Mouse (Mus musculus) MEL (cell line): ENCODE measurements around the gene Sccpdh. TPM values are rescaled to one million over a fixed set of nuclear protein-coding genes. Genes with fewer than 3 reads are reported as not detected.
"Not testable (repeated sequence)": the region's sequence is repeated elsewhere in the genome, so short reads cannot be mapped to it uniquely, and the experiment has no call there.

ENCODE experiments used
- DNase-seq: peaks from one replicate; pipeline ENCODE4 v3.0.0; 2011; ENCODE audit warnings: low read depth, low spot score
- H3K27ac ChIP-seq: 2 replicates; pipeline ENCODE4 v1.5.1; 2012; ENCODE audit warnings: low read depth, mild to moderate bottlenecking, control low read depth, low read length, moderate library complexity; ENCODE audit not compliant: control insufficient read depth
- H3K27me3 ChIP-seq, 2 experiments: fragments of 150-350 bp in 1 of 2; sonication (generic) in 1 of 2; 2 replicates each; pipeline ENCODE4 v1.6.1; 2012; ENCODE audit warnings: low read length in 2 of 2, mild to moderate bottlenecking in 2 of 2, improper control_type of control experiment in 1 of 2, moderate library complexity in 1 of 2; ENCODE audit not compliant: insufficient read depth in 2 of 2, control insufficient read depth in 1 of 2
- H3K36me3 ChIP-seq, 2 experiments: 2 replicates each; pipeline ENCODE4 v1.6.1; 2012 to 2014; ENCODE audit warnings: low read length in 2 of 2, improper control_type of control experiment in 1 of 2, inconsistent platforms in 1 of 2, mild to moderate bottlenecking in 1 of 2; ENCODE audit not compliant: insufficient read depth in 2 of 2, control insufficient read depth in 1 of 2
- H3K4me1 ChIP-seq, 2 experiments: fragments of 150-350 bp in 1 of 2; sonication (generic) in 1 of 2; 2 replicates each; pipeline ENCODE4 v1.6.1; 2012; ENCODE audit warnings: low read length in 2 of 2, improper control_type of control experiment in 1 of 2, mild to moderate bottlenecking in 1 of 2; ENCODE audit not compliant: insufficient read depth in 2 of 2, control insufficient read depth in 1 of 2
- H3K4me3 ChIP-seq, 2 experiments: fragments of 150-350 bp in 1 of 2; sonication (generic) in 1 of 2; 2 replicates each; pipeline ENCODE4 v1.5.1; 2012; ENCODE audit warnings: low read depth in 2 of 2, low read length in 2 of 2, mild to moderate bottlenecking in 2 of 2, moderate library complexity in 2 of 2, control low read depth in 1 of 2, improper control_type of control experiment in 1 of 2; ENCODE audit not compliant: control insufficient read depth in 1 of 2, insufficient read depth in 1 of 2
- H3K79me2 ChIP-seq: 2 replicates; pipeline ENCODE4 v1.6.1; 2012; ENCODE audit warnings: mild to moderate bottlenecking, low read length, moderate library complexity; ENCODE audit not compliant: control insufficient read depth, poor library complexity, insufficient read depth
- H3K9ac ChIP-seq: 2 replicates; pipeline ENCODE4 v1.6.1; 2012; ENCODE audit warnings: low read depth, mild to moderate bottlenecking, control low read depth, low read length, moderate library complexity; ENCODE audit not compliant: control insufficient read depth, poor library complexity, severe bottlenecking
- H3K9me3 ChIP-seq: fragments of 150-350 bp; sonication (generic); replicated peaks from 2 replicates; pipeline ENCODE4 v1.6.1; 2012; ENCODE audit warnings: mild to moderate bottlenecking, low read length, improper control_type of control experiment, moderate library complexity; ENCODE audit not compliant: insufficient read depth
- CHD1 ChIP-seq: IDR thresholded peaks from 2 replicates; pipeline ENCODE4 v1.6.1; 2012; ENCODE audit warnings: low read depth, mild to moderate bottlenecking, inconsistent platforms, low read length, improper control_type of control experiment
- CHD2 ChIP-seq: IDR thresholded peaks from 2 replicates; pipeline ENCODE4 v1.6.1; 2011; ENCODE audit warnings: low read length, improper control_type of control experiment
- ETS1 ChIP-seq: IDR thresholded peaks from 2 replicates; pipeline ENCODE4 v1.6.1; 2012; ENCODE audit warnings: low read depth, mild to moderate bottlenecking, inconsistent platforms, low read length, improper control_type of control experiment, moderate library complexity
- GATA1 ChIP-seq: IDR thresholded peaks from 2 replicates; pipeline ENCODE4 v1.6.1; 2011; ENCODE audit warnings: low read depth, low read length, improper control_type of control experiment
- HCFC1 ChIP-seq: IDR thresholded peaks from 2 replicates; pipeline ENCODE4 v1.6.1; 2012; ENCODE audit warnings: low read depth, mild to moderate bottlenecking, inconsistent platforms, low read length, improper control_type of control experiment, moderate library complexity
- MAFK ChIP-seq: IDR thresholded peaks from 2 replicates; pipeline ENCODE4 v1.6.1; 2011; ENCODE audit warnings: low read depth, mild to moderate bottlenecking, low read length, improper control_type of control experiment, borderline replicate concordance
- MXI1 ChIP-seq: IDR thresholded peaks from 2 replicates; pipeline ENCODE4 v1.6.1; 2011; ENCODE audit warnings: mild to moderate bottlenecking, low read depth, low read length, improper control_type of control experiment
- MYB ChIP-seq: IDR thresholded peaks from 2 replicates; pipeline ENCODE4 v1.6.1; 2011; ENCODE audit warnings: mild to moderate bottlenecking, low read depth, low read length, improper control_type of control experiment
- MYC ChIP-seq: IDR thresholded peaks from 2 replicates; pipeline ENCODE4 v1.6.1; 2011; ENCODE audit warnings: low read depth, mild to moderate bottlenecking, low read length, improper control_type of control experiment, moderate library complexity
- NELFE ChIP-seq: IDR thresholded peaks from 2 replicates; pipeline ENCODE4 v1.6.1; 2011; ENCODE audit warnings: low read depth, low read length, improper control_type of control experiment
- NRF1 ChIP-seq: IDR thresholded peaks from 2 replicates; pipeline ENCODE4 v1.6.1; 2014; ENCODE audit warnings: low read depth, mild to moderate bottlenecking, inconsistent platforms, low read length, improper control_type of control experiment, moderate library complexity; ENCODE audit not compliant: poor library complexity, insufficient read depth, severe bottlenecking
- POLR2AphosphoS5 ChIP-seq: IDR thresholded peaks from 2 replicates; pipeline ENCODE4 v1.6.1; 2012; ENCODE audit warnings: low read depth, borderline replicate concordance, mild to moderate bottlenecking, inconsistent platforms, low read length, moderate library complexity, mixed read lengths
- RAD21 ChIP-seq: IDR thresholded peaks from 2 replicates; pipeline ENCODE4 v1.6.1; 2011; ENCODE audit warnings: mild to moderate bottlenecking, low read depth, low read length, improper control_type of control experiment
- RCOR1 ChIP-seq: IDR thresholded peaks from 2 replicates; pipeline ENCODE4 v1.6.1; 2012; ENCODE audit warnings: low read depth, mild to moderate bottlenecking, inconsistent platforms, low read length, improper control_type of control experiment
- SMC3 ChIP-seq: IDR thresholded peaks from 2 replicates; pipeline ENCODE4 v1.6.1; 2011; ENCODE audit warnings: low read depth, low read length, improper control_type of control experiment
- TBP ChIP-seq: IDR thresholded peaks from 2 replicates; pipeline ENCODE4 v1.8.0; 2011; ENCODE audit warnings: low read depth, low read length, improper control_type of control experiment
- UBTF ChIP-seq: IDR thresholded peaks from 2 replicates; pipeline ENCODE4 v1.6.1; 2012; ENCODE audit warnings: low read depth, mild to moderate bottlenecking, inconsistent platforms, low read length, improper control_type of control experiment, moderate library complexity, borderline replicate concordance; ENCODE audit not compliant: insufficient read depth
- USF1 ChIP-seq: IDR thresholded peaks from 2 replicates; pipeline ENCODE4 v1.6.1; 2014; ENCODE audit warnings: low read depth, mild to moderate bottlenecking, inconsistent platforms, low read length, improper control_type of control experiment, moderate library complexity
- ZC3H11A ChIP-seq: IDR thresholded peaks from 2 replicates; pipeline ENCODE4 v1.6.1; 2012; ENCODE audit warnings: low read depth, mild to moderate bottlenecking, inconsistent platforms, low read length, improper control_type of control experiment
- polyA plus RNA-seq, 2 experiments: library from polyadenylated mRNA; stranded (reverse) in 1 of 2; unstranded in 1 of 2; fragments of >175 nt in 1 of 2; fragments of >200 nt in 1 of 2; gene quantifications; 2 replicates each; pipeline versions ENCODE4 v1.2.1 to v1.2.4; 2012; ENCODE audit warnings: low replicate concordance in 2 of 2, low read depth in 1 of 2; ENCODE audit not compliant: insufficient read length in 2 of 2, insufficient read depth in 1 of 2, missing spikeins in 1 of 2
- total RNA-seq: library from RNA; depleted of rRNA; stranded (reverse); fragments of 300-350 nt; gene quantifications from 2 replicates; pipeline ENCODE4 v1.2.3, GENCODE M21; 2012

The Sccpdh gene
- total and polyA plus RNA-seq, 3 experiments = 18.5 to 18.7 TPM; not detected in 1

- Histone ChIP-seq H3K9ac (no peak overlapping the region), H3K36me3 (peaks cover 10 to 11% of the 10 kb centered on the region in 2 experiments), H3K27ac (no peak overlapping the region), H3K4me1 (peaks cover 2 to 4% of the 10 kb centered on the region in 2 experiments; a peak in 3 of 4 replicates), H3K4me3 (no peak overlapping the region), H3K9me3 (no peaks in the 10 kb centered on the region), H3K79me2 (no peaks in the 10 kb centered on the region), H3K27me3 (no peaks in the 10 kb centered on the region)
- no peak for DNase-seq
- no peak for TF ChIP-seq NELFE
- TF ChIP-seq RCOR1 = no peak
- no peak for TF ChIP-seq CHD1
- TF ChIP-seq UBTF = no peak
- no peak for TF ChIP-seq POLR2AphosphoS5
- TF ChIP-seq MYB = no peak
- TF ChIP-seq ETS1 = no peak
- TF ChIP-seq MYC = no peak
- no peak for TF ChIP-seq RAD21
- no peak for TF ChIP-seq CHD2
- no peak for TF ChIP-seq HCFC1
These were observed 11.3 kb downstream of the Sccpdh start for GRCm38 (mm10) chr1:179679326-179679725.

DNA sequence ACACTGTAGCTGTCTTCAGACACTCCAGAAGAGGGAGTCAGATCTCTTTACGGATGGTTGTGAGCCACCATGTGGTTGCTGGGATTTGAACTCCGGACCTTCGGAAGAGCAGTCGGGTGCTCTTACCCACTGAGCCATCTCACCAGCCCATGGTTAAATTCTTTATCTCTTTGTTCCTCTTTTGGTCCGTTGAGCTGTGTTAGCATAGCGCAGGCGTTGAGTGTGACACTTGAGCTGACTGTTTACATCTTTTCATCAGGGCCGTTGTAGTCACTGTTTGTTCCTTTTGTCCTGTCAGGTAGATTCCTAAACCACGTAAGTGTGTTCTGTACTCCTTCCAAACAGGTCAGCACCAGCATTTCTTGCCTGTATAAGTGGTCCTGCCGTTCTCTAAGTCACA, 14.7 kb downstream of the Sccpdh start:
- not testable (repeated sequence) for H3K36me3 ChIP-seq
- peak overlapping the region; percentile 15 to 25; a peak in 2 of 4 replicates for H3K4me3 ChIP-seq

DNA sequence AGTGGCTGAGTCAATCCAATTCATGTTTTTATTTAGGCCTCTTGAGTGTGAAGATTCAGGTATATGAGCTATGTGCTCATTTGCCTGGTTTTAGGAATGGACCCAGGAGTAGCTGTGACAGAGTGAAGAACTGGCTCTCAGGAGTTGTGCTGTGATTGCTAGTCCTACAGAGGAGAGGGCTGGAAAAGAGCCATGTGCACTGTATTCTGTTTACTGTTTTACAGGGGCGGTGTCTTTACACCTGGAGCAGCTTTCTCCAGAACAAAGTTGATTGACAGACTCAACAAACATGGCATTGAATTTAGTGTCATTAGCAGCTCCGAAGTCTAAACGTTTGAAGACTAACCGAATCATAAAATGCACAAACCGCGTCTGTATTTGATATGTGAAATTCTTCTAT, 18.3 kb downstream of the Sccpdh start:
- Histone ChIP-seq H3K27ac (no peak overlapping the region), H3K27me3 (no peaks in the 10 kb centered on the region), H3K79me2 (no peaks in the 10 kb centered on the region), H3K9me3 (no peaks in the 10 kb centered on the region), H3K4me1 (peaks cover 2 to 7% of the 10 kb centered on the region in 2 experiments; a peak in 3 of 4 replicates), H3K4me3 (no peak overlapping the region), H3K36me3 (peaks cover 0 to 10% of the 10 kb centered on the region in 2 experiments; a peak in 3 of 4 replicates), H3K9ac (no peak overlapping the region)
- DNase-seq = no peak
- no peak for TF ChIP-seq NELFE
- no peak for TF ChIP-seq MAFK
- no peak for TF ChIP-seq USF1
- no peak for TF ChIP-seq RCOR1
- TF ChIP-seq MXI1 = no peak
- TF ChIP-seq SMC3 = no peak
- no peak for TF ChIP-seq CHD1
- no peak for TF ChIP-seq ZC3H11A

More for the DNA sequence above, 14.7 kb downstream of the Sccpdh start:
- H3K9me3 ChIP-seq, H3K4me1 ChIP-seq, H3K27me3 ChIP-seq, H3K79me2 ChIP-seq, H3K9ac ChIP-seq: not testable (repeated sequence)
- DNase-seq = peak; percentile 89
- H3K27ac ChIP-seq = peak overlapping the region; percentile 26; the same call in 1 of the 2 replicates
- TF ChIP-seq NRF1 = peak; percentile 63
- peak; percentile 80 for TF ChIP-seq MAFK
- TF ChIP-seq TBP = peak; percentile 98
- TF ChIP-seq GATA1 = peak; percentile 28; the same call in 1 of the 2 replicates
